Mouse (Mus musculus): ENCODE measurements at regions not wholly inside any gene's neighbourhood (a gene's known extent, or its start where the extent isn't known, plus 50 kb on each side); places are given as distances from the start of the nearest gene placed in this dataset.

DNA sequence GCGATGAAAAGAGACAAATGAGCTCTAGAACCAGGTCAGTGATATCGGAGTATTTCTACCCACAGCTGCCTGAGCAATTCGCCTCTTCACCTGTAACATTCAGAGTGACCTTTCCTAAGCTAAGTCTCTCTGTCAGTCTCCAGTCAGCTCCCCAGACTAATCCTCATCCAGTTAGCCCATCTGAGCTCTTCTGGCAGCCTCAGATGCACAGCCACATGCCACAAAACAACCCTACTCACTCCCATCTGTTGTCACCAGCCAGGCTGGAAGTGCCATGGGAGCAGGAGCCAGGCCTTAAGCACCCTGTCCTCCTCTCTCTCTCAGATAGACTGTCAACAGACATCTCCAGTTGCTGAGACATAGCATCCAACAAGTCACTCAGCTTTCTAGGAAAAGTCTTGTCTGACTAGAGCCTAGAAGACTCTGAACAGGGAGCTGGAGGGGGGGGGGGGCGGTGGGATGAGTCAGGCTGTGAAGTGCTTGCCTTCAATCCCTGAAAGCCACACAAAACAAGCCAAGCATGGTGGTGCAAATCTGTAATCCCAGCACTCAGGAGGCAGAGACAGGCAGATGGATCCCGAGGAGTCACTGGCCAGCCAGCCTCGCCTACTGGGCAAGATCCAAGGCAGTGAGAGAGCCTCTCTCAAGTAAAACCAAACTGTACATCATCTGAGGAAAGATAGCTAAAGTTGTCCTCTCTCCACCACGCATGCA is 225.6 kb downstream of the Mycn start:
- intact Hi-C loops (cut with DNase I): no loop called here
- DNase-seq: no peak

DNA sequence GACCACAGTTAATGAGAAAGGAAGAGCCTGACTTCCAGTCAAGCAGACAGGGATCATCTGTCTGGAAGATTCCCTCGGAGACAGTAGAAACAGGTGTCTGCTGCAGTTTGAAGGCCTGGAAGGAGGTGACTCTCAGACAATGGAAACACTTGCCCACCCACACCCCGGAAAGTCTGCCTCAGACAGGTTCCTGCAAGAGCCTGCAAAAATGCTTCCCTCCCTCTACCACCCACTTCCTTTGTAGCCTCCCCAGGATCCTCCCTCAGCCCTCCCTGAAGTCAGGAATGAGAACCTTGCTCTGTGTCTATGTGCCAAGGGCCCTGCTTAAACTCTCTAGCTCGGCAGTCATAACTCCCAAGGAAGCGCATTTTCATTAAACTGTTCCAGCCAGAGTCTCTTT is 226.2 kb downstream of the Mycn start:
- no peak for DNase-seq
- intact Hi-C loops (cut with DNase I): no loop called here

DNA sequence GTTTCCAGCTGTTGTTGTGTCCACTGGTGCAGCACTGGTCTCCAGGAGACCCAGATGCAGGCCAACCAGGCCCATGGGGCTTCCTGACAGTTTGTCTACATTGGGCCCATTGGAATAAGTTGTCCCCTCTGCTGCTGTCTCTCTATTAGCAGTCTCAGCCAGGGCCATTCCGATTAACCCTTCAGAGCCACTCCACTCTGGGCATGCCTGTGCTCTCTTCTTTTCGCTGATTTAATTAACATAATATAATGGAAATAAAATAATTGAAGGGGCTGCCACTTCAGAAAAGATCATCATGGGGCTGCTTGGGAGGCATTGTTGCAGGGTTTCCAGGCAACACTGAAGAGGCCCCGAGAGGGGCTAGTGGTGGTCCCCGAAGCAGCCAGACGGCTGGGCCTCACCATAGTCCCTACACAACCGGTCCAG is 231.5 kb downstream of the Mycn start:
- intact Hi-C loops (cut with DNase I): no loop called here
- DNase-seq: no peak

DNA sequence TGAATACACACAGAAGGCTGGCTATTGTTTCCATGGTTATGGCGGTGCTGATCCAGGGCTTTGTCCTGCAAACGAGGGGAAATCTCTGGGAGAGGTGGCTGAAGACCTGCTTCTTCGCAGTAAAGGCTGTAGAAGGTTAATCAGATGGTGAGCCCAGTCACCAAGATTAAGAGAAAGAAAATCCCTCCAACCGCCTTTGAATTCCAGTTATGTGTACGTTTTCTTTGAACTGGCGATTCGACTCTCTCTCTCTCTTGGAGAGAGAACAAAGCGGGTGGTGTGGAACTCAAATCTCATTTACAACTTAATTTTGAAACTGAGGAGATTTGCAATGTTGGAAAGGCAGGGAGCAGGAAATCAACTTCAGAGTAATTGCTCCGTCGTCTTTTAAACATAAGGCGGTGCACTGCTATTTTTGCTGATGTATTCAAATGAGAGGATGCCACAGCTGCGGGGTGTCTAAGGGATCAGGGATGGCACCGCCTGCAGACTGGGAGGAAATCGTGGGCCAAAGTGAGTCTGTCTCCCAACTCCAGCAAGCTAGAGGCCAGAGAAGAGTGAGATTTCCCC is 232.7 kb downstream of the Mycn start:
- DNase-seq: no peak
- intact Hi-C loops (cut with DNase I): no loop called here

DNA sequence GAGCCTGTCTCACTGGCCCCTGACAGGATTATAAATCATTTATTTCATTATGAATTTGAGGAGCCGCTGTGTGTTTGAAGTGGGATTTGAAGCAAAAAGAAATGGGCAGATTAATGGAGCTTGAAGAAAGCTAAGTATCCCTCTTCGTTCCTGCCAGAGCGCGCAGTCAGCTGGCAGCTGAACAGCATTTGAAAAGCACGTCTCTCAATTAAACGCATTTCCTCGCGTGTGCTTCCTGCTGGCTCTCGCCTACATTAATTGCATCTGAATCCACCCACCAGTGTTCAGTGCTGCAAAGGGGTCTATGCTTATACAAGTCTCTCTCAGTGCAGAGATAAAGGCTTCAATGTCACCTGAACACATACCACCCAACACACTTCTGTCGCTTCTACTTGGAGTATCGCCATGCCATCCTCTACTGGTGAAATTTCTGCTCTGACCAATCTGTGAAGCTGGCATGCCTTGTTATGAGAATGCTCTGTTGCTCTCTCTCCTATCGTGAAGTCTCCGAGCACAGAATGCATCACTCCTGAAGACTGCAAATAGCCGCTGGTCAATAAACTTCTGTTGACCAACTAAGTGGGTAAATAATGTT is 235.3 kb downstream of the Mycn start:
- intact Hi-C loops (cut with DNase I): no loop called here
- DNase-seq: no peak

DNA sequence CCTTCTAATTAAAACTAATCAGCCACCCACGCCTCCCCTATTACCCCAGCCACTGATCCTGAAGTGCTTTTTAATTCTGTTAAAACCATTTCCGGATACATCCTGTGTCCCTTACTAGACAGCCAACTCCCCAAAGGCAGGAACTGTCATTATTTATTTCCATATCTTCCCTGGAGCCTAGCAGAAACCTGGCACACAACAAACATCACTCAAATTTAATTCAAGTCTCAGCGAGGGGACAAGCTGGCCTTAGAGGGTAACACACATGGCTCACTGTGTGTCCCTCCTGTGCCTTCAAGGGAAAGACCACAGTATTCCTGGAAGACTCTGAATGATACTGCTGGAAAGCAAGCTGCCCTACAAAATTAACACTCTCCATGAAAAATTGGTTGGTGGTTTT is 240.0 kb downstream of the Mycn start:
- no peak for DNase-seq
- intact Hi-C loops (cut with DNase I): no loop called here

DNA sequence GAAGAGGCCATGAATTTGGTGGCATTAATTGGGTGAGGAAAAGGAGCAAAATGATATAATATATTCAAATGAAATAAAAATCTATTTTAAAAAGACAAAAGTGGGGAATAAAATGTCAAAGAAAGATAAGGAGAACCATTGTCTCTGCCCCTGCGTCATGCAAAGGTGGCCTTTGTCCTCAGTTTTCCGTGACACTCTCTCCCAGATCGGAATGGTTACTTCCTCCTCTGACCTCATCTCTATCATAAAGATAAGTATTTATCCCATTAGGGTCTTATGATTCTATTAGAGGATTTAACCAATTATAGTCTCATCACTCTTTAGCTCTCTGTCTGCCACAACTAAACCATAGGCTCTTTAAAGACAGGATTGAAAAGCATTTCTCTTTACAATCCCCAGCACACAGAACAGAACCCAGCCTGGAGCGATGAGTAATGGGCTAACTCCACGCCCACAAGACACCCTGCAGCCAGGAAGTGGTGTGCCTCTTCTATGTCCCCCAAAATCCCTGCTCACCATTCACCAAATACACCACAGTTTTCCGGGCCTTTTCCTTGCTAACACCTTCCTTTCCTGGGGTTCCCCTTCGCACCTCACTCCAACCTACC is 240.6 kb downstream of the Mycn start:
- DNase-seq: no peak
- intact Hi-C loops (cut with DNase I): no loop called here

DNA sequence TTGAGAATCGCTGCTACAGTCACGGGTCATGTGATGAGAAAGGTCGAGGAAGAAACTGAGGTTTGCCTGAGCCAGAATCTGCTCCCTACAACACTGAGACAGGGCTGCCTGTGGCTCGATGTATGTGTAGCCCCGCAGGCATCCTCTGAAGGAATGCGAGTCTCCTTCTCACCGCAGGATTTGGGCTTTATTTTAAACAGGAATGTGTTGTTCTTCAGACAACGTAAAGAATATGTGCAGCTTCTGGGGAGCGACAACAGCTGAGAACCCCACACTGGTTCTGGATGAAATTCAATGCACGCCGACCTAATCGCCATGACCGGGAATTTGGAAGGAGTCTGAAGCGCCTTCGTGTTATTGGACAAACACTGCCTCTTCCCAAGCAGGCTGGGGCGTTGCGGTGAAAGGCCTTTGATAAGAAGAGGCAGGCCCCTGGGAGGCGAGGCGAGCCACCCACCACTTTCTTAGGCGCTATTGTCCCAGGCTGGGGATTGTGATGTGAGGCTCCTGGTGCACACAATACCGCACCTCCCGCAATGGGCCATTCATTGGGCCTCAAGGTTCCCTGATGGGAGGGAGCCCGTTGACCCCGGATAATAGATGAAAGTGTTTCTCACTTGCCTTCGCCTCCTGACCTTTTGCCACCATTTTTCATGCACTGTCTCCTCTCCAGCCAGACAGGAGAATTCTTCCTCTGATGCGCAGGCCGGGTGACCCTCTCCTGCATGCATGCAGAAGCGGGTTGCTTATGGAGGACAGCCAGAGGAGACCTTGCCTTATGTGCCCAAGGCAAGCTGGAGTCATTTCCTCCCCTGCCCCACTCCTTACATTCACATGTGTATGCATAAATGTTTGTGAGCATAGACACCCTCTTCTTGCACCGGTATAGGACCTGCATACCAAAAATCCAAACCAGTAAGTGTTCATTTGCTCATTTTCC is 247.6 kb downstream of the Mycn start:
- intact Hi-C loops (cut with DNase I): no loop called here
- DNase-seq: no peak

DNA sequence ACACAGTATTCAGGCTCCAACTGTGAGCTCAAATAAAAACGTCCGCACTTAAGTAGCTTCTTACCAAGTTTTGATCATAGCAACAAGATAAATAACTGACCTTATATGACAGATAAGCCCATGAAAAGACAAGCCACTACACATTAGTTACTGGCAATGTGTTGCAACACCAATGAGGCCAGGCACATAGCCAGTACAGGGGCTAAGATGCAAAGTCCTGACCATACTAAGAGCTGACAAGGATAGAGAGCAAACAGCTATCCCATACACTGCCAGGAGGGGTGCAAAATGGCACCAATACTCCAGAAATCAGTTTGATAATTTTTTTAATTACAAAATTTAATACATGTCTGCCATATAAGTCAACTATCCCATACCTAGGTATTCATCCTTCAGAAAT is 254.3 kb downstream of the Mycn start:
- DNase-seq: no peak
- intact Hi-C loops (cut with DNase I): no loop called here

DNA sequence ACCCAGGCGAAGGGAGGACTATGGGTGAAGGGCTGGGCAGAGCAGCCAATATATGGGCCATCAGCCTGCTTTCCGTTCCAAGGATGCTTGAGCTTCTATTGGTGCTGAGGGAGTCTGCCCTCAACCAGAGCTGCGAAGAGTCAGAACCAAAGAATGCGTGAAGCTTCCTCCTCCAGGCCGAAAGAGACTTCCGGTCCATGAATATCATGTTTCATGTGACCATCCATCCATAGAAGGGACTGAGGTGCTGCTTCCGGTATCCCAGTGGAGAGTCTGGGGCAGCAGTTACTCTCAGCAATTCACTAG is 256.5 kb downstream of the Mycn start:
- peak in 1 of 2 experiments; percentile 23 for DNase-seq
- intact Hi-C loops (cut with DNase I): no loop called here

DNA sequence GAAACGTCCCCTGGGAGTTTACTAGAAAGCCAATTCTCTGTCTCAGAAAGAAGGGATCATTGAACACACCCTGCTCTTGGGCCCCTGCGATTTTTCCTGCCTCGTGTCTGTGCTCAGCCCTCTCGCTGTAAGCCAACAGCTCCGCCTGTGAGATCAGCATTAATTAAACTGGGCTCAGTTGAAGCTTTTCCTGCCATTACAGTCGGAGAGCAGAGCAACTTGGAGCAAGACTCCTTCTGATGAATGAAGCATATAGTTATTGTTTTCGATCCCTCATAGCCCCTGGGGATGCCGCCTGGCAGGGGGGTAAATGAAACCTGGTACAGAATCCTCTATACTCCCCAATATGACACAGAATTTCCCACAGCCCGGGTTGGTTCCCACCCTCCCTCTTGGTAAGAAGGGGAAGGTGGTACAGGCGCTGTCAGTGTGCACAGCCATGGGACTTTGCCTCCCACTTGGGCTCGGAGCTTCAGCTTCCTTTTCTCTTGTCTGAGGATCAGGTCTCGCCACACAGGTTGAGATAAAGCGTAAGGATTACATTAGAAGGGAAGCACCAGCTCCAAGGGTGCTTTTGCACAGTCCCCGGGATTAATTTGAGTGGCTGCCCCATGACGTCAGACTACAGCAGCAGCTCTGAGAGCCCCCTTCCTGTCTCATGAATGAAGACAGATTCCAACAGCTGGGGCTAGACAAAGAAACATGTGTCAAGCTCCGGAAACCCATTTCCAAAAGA is 257.1 kb downstream of the Mycn start:
- peak in 1 of 2 experiments; percentile 10 for DNase-seq
- intact Hi-C loops (cut with DNase I): no loop called here

DNA sequence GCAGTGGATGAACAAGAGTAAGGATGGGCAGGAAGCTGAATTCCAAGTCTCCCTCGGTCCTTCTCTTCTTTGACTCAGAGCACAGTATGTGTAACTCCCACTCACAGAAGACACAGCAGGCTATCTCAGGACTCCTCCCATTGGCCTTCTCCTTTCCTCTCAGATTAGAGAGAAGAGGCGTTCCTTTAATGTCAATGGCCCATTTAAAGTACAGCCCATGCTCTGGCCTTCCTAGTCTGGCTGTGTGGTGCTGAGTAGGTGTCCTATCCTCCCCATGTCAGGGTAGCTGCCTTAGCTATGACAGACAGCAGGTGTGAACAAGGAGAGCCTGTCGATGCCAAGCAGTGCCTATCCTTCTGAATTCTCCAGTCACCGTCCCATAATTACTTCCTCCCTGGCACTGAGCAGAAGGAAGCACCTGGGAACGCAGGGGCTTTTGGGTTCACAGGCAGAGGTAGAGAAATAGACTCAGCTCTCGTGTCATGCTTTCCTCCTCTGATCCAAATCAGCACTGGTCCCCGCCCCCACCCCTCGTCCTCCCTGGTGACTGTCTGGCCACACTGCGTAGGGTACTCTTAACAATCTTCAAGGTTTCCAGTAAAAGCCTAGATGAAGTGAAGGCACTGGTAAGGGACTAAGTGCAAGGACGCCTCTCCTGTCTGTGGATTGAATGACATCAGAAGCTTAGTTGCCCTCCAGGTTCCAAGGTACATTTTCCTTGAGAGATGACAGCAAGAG is 257.8 kb downstream of the Mycn start:
- DNase-seq: no peak
- intact Hi-C loops (cut with DNase I): no loop called here

DNA sequence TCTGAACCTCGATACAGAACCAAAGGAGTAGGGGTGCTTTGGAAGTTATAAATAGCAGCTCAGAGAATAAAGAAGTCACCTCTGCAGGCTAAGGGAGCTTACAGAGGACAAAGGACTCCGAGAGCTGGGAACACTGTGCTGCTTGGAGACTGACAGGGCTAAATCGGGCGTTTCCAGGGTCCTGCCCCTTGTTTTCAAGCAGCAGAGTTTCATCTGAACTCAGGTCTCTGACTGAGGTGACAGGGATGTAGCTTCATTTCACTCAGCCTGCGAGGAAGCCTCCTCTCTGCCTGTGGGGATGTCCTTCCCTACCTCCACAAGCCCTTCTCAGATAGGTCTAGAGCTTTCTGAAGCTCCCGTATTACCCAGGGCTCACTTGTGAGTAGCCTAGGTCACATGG is 260.6 kb downstream of the Mycn start:
- intact Hi-C loops (cut with DNase I): loop anchor here (2.0 kb wide), 1 partner anchor 258 kb away; no protein-coding TSS in a partner anchor
- DNase-seq: peak; percentile 13 to 21

DNA sequence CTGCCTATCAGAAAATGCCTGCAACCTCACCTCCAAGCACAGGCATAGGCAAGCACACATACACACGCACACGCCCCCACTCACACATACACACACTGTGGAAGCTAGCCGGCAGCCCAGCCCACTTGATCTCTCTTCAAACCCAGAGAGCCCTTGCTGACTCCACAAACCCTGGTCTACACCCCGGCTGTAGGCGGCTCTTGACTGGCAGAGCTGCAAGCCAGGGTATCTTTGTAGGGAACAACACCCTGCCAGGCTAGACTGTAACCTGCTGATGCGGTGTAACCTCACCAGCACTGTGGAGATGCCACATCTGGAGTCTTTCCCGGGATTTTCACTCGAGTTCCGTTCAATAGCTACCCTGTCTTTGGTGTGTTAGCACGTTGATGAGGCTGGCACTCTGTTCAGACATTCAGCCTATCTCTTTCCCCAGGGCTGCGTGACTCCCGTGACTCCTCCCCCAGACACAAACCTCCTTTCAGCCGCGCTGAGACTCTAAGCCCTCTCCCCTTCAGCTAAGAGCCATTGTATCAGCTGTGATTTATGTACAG is 261.3 kb downstream of the Mycn start:
- intact Hi-C loops (cut with DNase I): loop anchor here (2.0 kb wide), 1 partner anchor 258 kb away; no protein-coding TSS in a partner anchor

DNA sequence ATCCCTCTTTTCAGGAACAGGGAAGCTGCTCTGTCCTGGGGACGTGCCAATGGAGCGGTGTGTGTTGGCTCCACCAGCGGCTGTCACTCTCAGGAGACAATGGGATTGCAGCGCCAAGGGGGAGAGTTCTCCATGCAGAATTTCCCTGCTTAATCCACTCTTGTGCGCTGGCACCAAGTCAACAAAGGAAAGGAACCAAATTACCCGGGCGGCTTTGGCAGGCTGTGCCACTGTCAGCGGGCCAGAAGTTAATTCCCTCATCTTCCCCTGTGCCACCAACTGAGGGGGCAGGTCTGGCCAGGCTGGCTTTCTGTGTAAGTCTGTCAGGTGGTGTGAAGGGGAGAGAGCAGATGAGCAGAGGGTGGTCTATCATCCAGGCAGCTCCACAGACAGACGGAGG is 265.0 kb downstream of the Mycn start:
- intact Hi-C loops (cut with DNase I): no loop called here
- DNase-seq: peak; percentile 66 to 75

More for the DNA sequence above, 261.3 kb downstream of the Mycn start:
- DNase-seq: peak; percentile 29 to 35

DNA sequence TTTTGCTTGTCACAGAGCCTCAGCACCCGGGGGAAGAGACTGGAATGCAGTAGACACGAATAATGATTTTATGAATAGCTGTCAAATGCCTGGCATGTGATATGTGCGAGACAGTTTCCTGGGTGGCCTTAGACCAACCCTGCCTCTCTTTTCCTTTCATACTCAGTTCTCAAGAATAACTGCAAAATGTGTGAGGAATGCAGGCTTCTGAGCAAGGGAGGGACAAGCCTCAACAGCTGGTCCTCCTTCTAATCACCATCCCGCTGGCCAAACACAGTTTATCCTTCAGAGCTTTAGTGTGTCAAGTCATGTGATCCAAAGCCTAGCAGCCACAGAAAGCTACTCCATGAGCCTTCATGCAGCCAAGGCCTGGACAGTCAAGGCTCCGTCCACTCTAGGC is 271.8 kb downstream of the Mycn start:
- DNase-seq: peak; percentile 16 to 21
- intact Hi-C loops (cut with DNase I): no loop called here

DNA sequence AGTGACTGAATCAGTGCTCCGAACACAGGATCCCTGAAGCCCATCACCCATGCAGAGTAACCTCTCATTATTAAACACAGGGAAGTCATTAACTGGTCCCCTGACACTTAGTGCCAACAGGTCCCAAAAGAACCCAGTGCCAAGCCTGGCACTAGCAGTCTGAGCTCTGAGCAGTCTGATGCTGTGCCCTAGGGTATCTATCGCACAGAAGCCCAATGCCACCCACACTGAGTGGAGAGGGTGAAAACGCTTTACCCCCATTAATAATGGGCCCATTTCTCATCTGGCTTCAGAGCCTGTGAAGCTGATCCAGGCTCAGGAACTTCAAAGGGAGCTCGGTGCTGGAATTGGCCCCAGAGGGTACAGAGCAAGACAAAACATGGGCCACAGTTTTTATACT is 272.8 kb downstream of the Mycn start:
- intact Hi-C loops (cut with DNase I): no loop called here
- DNase-seq: no peak

DNA sequence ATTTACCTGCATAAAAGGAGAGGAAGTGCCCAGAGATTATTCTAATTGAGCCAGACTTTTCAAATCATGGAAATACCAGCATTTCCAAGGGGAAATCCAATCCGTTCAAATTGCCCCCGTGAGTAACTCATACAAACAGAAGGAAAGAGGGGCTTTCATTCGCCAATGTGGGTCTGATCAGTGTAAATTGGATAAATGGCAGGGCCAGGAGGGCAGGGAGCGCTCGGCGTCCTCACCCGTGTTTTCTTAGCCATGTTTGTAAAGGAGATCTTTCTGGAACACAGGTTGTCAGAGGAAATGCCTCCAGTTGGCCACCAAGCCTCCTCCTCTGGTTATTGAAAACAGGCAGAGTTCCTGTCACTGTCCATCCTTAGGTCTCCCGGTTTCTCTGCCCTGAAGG is 286.1 kb downstream of the Mycn start:
- intact Hi-C loops (cut with DNase I): loop anchor here (1.0 kb wide), 1 partner anchor 8 kb away; no protein-coding TSS in a partner anchor
- no peak for DNase-seq

DNA sequence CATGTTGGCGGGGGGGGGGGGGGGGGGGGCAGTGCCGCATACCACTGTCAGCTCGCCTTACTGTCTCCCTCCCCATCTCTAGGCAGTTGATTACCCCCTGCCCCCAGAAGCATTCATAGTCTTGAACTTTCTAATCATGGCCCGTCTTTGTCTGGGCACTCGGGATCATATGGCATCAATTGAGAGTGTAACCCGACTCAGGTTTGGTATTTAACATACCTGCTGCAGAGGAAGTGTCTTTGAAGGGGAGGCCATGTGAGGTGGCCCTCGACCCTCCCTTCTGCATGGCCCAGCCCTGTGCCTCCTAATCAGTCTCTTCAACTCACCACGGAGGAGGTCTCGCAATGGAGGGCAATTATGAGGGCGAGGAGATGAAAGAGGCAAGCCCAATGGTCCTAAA is 286.5 kb downstream of the Mycn start:
- no peak for DNase-seq
- intact Hi-C loops (cut with DNase I): loop anchor here (1.0 kb wide), 1 partner anchor 8 kb away; no protein-coding TSS in a partner anchor

Measured in heart, postnatal 10 days (tissue).